Mouse (Mus musculus): Measurements from ENCODE around the gene Snx5. TPM values are rescaled to one million over a fixed set of nuclear protein-coding genes. Genes with fewer than 3 reads are reported as not detected.

Snx5 gene
- polyA plus RNA-seq, 1 experiment from 2014 or later: 61.7 TPM

GRCm38 (mm10) chr2:144224351-144224750 lies 46.4 kb downstream of the Snx5 start:
- Histone ChIP-seq H3K36me3 (ENCODE audit: control insufficient read depth, insufficient read depth, low read length) (no peaks in the 10 kb centered on the region), H3K4me2 (ENCODE audit: low read length) (no peak overlapping the region), H3K9ac (ENCODE audit: low read length) (no peak overlapping the region), H3K4me1 (ENCODE audit: control insufficient read depth, insufficient read depth, low read length) (no peaks in the 10 kb centered on the region), H3K9me3 (replicated peaks; ENCODE audit: control insufficient read depth, low read length) (no peaks in the 10 kb centered on the region), H3K27ac (ENCODE audit: low read depth, low read length) (no peak overlapping the region), H3K4me3 (ENCODE audit: low read depth, low read length) (no peak overlapping the region), H3K27me3 (replicated peaks; ENCODE audit: control insufficient read depth, insufficient read depth, low read length) (no peaks in the 10 kb centered on the region)
- DNase-seq (ENCODE audit: low spot score) (no peak), ATAC-seq (no peak)
- WGBS: 71% methylated on average over 12 of the region's 12 CpGs

- 0 out of 2 replicates have a peak, but pooled peaks cover 3% of the 10 kb centered on the region for H3K4me1 ChIP-seq (ENCODE audit: control insufficient read depth, insufficient read depth, low read length)
- H3K4me3 ChIP-seq (ENCODE audit: low read depth, low read length): no peak overlapping the region
- DNase-seq (ENCODE audit: low spot score) (peak; percentile 29), ATAC-seq (0 out of 2 replicates have a peak, but pooled peaks have one; percentile 44)
- WGBS: 11% methylated on average over 9 of the region's 9 CpGs
- no peaks in the 10 kb centered on the region for H3K27me3 ChIP-seq (replicated peaks; ENCODE audit: control insufficient read depth, insufficient read depth, low read length)
- H3K9me3 ChIP-seq (replicated peaks; ENCODE audit: control insufficient read depth, low read length): no peaks in the 10 kb centered on the region
- 0 out of 2 replicates have a peak overlapping the region, but pooled peaks have one; percentile 7 for H3K4me2 ChIP-seq (ENCODE audit: low read length)
- H3K27ac ChIP-seq (ENCODE audit: low read depth, low read length): no peak overlapping the region
- H3K9ac ChIP-seq (ENCODE audit: low read length): 0 out of 2 replicates have a peak overlapping the region, but pooled peaks have one; percentile 13
- no peaks in the 10 kb centered on the region for H3K36me3 ChIP-seq (ENCODE audit: control insufficient read depth, insufficient read depth, low read length)
Observed at GRCm38 (mm10) chr2:144215601-144216000, 55.1 kb downstream of the Snx5 start.

GRCm38 (mm10) chr2:144215195-144215594 lies 55.5 kb downstream of the Snx5 start:
- Histone ChIP-seq H3K27me3 (replicated peaks; ENCODE audit: control insufficient read depth, insufficient read depth, low read length) (no peaks in the 10 kb centered on the region), H3K9me3 (replicated peaks; ENCODE audit: control insufficient read depth, low read length) (no peaks in the 10 kb centered on the region), H3K4me1 (ENCODE audit: control insufficient read depth, insufficient read depth, low read length) (0 out of 2 replicates have a peak, but pooled peaks cover 3% of the 10 kb centered on the region), H3K4me3 (ENCODE audit: low read depth, low read length) (no peak overlapping the region), H3K36me3 (ENCODE audit: control insufficient read depth, insufficient read depth, low read length) (no peaks in the 10 kb centered on the region), H3K27ac (ENCODE audit: low read depth, low read length) (no peak overlapping the region), H3K4me2 (ENCODE audit: low read length) (0 out of 2 replicates have a peak overlapping the region, but pooled peaks have one; percentile 7), H3K9ac (ENCODE audit: low read length) (0 out of 2 replicates have a peak overlapping the region, but pooled peaks have one; percentile 13)
- ATAC-seq (peak; percentile 29; the same call in 1 of the 2 replicates), DNase-seq (ENCODE audit: low spot score) (peak; percentile 33)
- WGBS: 3% methylated on average over 7 of the region's 7 CpGs

- Histone ChIP-seq H3K9ac (ENCODE audit: low read length) (no peak overlapping the region), H3K27me3 (replicated peaks; ENCODE audit: control insufficient read depth, insufficient read depth, low read length) (no peaks in the 10 kb centered on the region), H3K9me3 (replicated peaks; ENCODE audit: control insufficient read depth, low read length) (no peaks in the 10 kb centered on the region), H3K27ac (ENCODE audit: low read depth, low read length) (no peak overlapping the region), H3K36me3 (ENCODE audit: control insufficient read depth, insufficient read depth, low read length) (no peaks in the 10 kb centered on the region), H3K4me1 (ENCODE audit: control insufficient read depth, insufficient read depth, low read length) (0 out of 2 replicates have a peak, but pooled peaks cover 3% of the 10 kb centered on the region), H3K4me3 (ENCODE audit: low read depth, low read length) (no peak overlapping the region), H3K4me2 (ENCODE audit: low read length) (no peak overlapping the region)
- DNase-seq (ENCODE audit: low spot score): no peak
- ATAC-seq: peak; percentile 12; the same call in 1 of the 2 replicates
- WGBS: 54% methylated on average over 9 of the region's 9 CpGs
Observed at GRCm38 (mm10) chr2:144214508-144215185, 56.1 kb downstream of the Snx5 start.

- H3K4me1 ChIP-seq (ENCODE audit: control insufficient read depth, insufficient read depth, low read length): 0 out of 2 replicates have a peak, but pooled peaks cover 3% of the 10 kb centered on the region
- H3K36me3 ChIP-seq (ENCODE audit: control insufficient read depth, insufficient read depth, low read length): no peaks in the 10 kb centered on the region
- ATAC-seq (no peak), DNase-seq (ENCODE audit: low spot score) (no peak)
- H3K27me3 ChIP-seq (replicated peaks; ENCODE audit: control insufficient read depth, insufficient read depth, low read length): no peaks in the 10 kb centered on the region
- no peak overlapping the region for H3K27ac ChIP-seq (ENCODE audit: low read depth, low read length)
- H3K4me2 ChIP-seq (ENCODE audit: low read length): no peak overlapping the region
- WGBS: 88% methylated on average over 6 of the region's 6 CpGs
- H3K4me3 ChIP-seq (ENCODE audit: low read depth, low read length): no peak overlapping the region
- no peak overlapping the region for H3K9ac ChIP-seq (ENCODE audit: low read length)
- H3K9me3 ChIP-seq (replicated peaks; ENCODE audit: control insufficient read depth, low read length): no peaks in the 10 kb centered on the region
Observed at GRCm38 (mm10) chr2:144213803-144214202, 56.9 kb downstream of the Snx5 start.

GRCm38 (mm10) chr2:144209425-144209824 lies 61.3 kb downstream of the Snx5 start:
- ATAC-seq (no peak), DNase-seq (ENCODE audit: low spot score) (no peak)
- Histone ChIP-seq H3K27me3 (replicated peaks; ENCODE audit: control insufficient read depth, insufficient read depth, low read length) (no peaks in the 10 kb centered on the region), H3K36me3 (ENCODE audit: control insufficient read depth, insufficient read depth, low read length) (no peaks in the 10 kb centered on the region), H3K27ac (ENCODE audit: low read depth, low read length) (no peak overlapping the region), H3K4me1 (ENCODE audit: control insufficient read depth, insufficient read depth, low read length) (no peaks in the 10 kb centered on the region), H3K4me3 (ENCODE audit: low read depth, low read length) (no peak overlapping the region), H3K4me2 (ENCODE audit: low read length) (no peak overlapping the region), H3K9me3 (replicated peaks; ENCODE audit: control insufficient read depth, low read length) (no peaks in the 10 kb centered on the region), H3K9ac (ENCODE audit: low read length) (no peak overlapping the region)
- 89% methylated on average over 3 of the region's 3 CpGs for WGBS

- H3K9ac ChIP-seq (ENCODE audit: low read length): no peak overlapping the region
- H3K4me3 ChIP-seq (ENCODE audit: low read depth, low read length): no peak overlapping the region
- DNase-seq (ENCODE audit: low spot score): no peak
- no peaks in the 10 kb centered on the region for H3K9me3 ChIP-seq (replicated peaks; ENCODE audit: control insufficient read depth, low read length)
- H3K36me3 ChIP-seq (ENCODE audit: control insufficient read depth, insufficient read depth, low read length): no peaks in the 10 kb centered on the region
- no peaks in the 10 kb centered on the region for H3K4me1 ChIP-seq (ENCODE audit: control insufficient read depth, insufficient read depth, low read length)
- H3K4me2 ChIP-seq (ENCODE audit: low read length): no peak overlapping the region
- 93% methylated on average over 1 of the region's 1 CpGs for WGBS
- no peaks in the 10 kb centered on the region for H3K27me3 ChIP-seq (replicated peaks; ENCODE audit: control insufficient read depth, insufficient read depth, low read length)
- H3K27ac ChIP-seq (ENCODE audit: low read depth, low read length): no peak overlapping the region
- ATAC-seq: no peak
Observed at GRCm38 (mm10) chr2:144207365-144207764, 63.3 kb downstream of the Snx5 start.

- H3K9me3 ChIP-seq (replicated peaks; ENCODE audit: control insufficient read depth, low read length): no peaks in the 10 kb centered on the region
- no peak overlapping the region for H3K27ac ChIP-seq (ENCODE audit: low read depth, low read length)
- no peaks in the 10 kb centered on the region for H3K4me1 ChIP-seq (ENCODE audit: control insufficient read depth, insufficient read depth, low read length)
- ATAC-seq (no peak), DNase-seq (ENCODE audit: low spot score) (no peak)
- no peak overlapping the region for H3K4me2 ChIP-seq (ENCODE audit: low read length)
- H3K27me3 ChIP-seq (replicated peaks; ENCODE audit: control insufficient read depth, insufficient read depth, low read length): no peaks in the 10 kb centered on the region
- WGBS: 90% methylated on average over 5 of the region's 5 CpGs
- H3K36me3 ChIP-seq (ENCODE audit: control insufficient read depth, insufficient read depth, low read length): no peaks in the 10 kb centered on the region
- no peak overlapping the region for H3K9ac ChIP-seq (ENCODE audit: low read length)
- H3K4me3 ChIP-seq (ENCODE audit: low read depth, low read length): no peak overlapping the region
Observed at GRCm38 (mm10) chr2:144203001-144203400, 67.7 kb downstream of the Snx5 start.

GRCm38 (mm10) chr2:144202567-144202966 lies 68.1 kb downstream of the Snx5 start:
- H3K9me3 ChIP-seq (replicated peaks; ENCODE audit: control insufficient read depth, low read length): no peaks in the 10 kb centered on the region
- no peak overlapping the region for H3K9ac ChIP-seq (ENCODE audit: low read length)
- H3K4me2 ChIP-seq (ENCODE audit: low read length): no peak overlapping the region
- H3K27me3 ChIP-seq (replicated peaks; ENCODE audit: control insufficient read depth, insufficient read depth, low read length): no peaks in the 10 kb centered on the region
- no peak for ATAC-seq
- H3K4me1 ChIP-seq (ENCODE audit: control insufficient read depth, insufficient read depth, low read length): no peaks in the 10 kb centered on the region
- no peak overlapping the region for H3K4me3 ChIP-seq (ENCODE audit: low read depth, low read length)
- DNase-seq (ENCODE audit: low spot score): no peak
- 77% methylated on average over 3 of the region's 3 CpGs for WGBS
- no peaks in the 10 kb centered on the region for H3K36me3 ChIP-seq (ENCODE audit: control insufficient read depth, insufficient read depth, low read length)
- no peak overlapping the region for H3K27ac ChIP-seq (ENCODE audit: low read depth, low read length)

Measured in forebrain, embryonic 14.5 days (tissue).